Mouse (Mus musculus): ENCODE measurements at regions not wholly inside any gene's neighbourhood (a gene's known extent, or its start where the extent isn't known, plus 50 kb on each side); places are given as distances from the start of the nearest gene placed in this dataset.

DNA sequence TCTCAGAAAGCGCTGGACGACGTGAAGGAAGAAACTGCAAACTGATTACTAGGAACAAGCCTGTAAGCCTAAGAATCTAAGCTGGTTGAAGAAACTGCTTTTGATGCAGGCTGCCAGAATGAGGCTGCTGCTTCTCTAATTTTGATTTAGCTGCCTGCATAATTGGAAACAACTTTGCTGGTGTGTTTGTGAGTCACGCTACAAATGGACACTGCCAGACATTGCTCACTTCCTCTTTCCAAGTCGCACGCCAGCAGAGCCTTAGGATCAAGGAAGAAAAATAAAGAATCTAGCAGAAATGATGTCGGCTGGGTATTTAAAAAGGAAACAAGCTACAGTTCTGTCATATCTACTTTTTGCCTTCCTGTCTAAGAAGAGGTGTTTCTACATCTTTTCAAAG, 81.0 kb downstream of the A730046J19Rik start:
- H3K9me3 ChIP-seq (ENCODE audit: control insufficient read depth, low read length) = no peaks in the 10 kb centered on the region
- no peaks in the 10 kb centered on the region for H3K4me1 ChIP-seq (ENCODE audit: control insufficient read depth, insufficient read depth, low read length)
- no peak for ATAC-seq (ENCODE audit: low read depth)
- H3K27me3 ChIP-seq (replicated peaks; ENCODE audit: control insufficient read depth, insufficient read depth, low read length) = no peaks in the 10 kb centered on the region
- DNase-seq (ENCODE audit: low spot score) = peak; percentile 10
- no peak overlapping the region for H3K9ac ChIP-seq (ENCODE audit: low read depth, low read length)
- no peak overlapping the region for H3K4me3 ChIP-seq (ENCODE audit: low read depth, low read length)
- 72% methylated on average over 7 of the region's 7 CpGs for WGBS
- H3K36me3 ChIP-seq (ENCODE audit: control insufficient read depth, insufficient read depth, low read length) = no peaks in the 10 kb centered on the region
- H3K27ac ChIP-seq (replicated peaks; ENCODE audit: low read depth, low read length) = no peak overlapping the region
- no peak overlapping the region for H3K4me2 ChIP-seq (ENCODE audit: low read depth, low read length)

DNA sequence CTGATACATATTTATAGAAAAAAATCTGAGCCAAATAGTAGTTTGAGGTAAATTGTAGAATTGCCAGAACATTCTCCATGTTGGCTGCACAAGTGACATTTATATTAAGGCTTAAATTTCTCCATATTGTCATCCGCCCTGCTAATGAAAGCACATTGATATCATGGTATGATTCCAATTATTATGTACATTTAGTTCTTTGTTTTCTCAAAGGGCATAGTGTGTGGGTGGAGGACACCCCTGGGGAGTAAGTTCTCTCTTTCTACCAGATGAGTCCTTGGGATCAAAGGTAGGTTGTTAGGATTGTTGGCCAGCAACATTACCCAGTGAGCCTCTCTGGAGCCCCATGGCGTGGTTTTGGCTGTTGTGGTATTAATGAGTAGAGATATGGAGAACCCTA, 51.7 kb upstream of the Alg13 start:
- 80% methylated on average over 2 of the region's 2 CpGs for WGBS
- no peak for ATAC-seq (ENCODE audit: low read depth)
- H3K27me3 ChIP-seq (replicated peaks; ENCODE audit: control insufficient read depth, insufficient read depth, low read length) = no peaks in the 10 kb centered on the region
- H3K27ac ChIP-seq (replicated peaks; ENCODE audit: low read depth, low read length) = no peak overlapping the region
- H3K4me1 ChIP-seq (ENCODE audit: control insufficient read depth, insufficient read depth, low read length) = no peaks in the 10 kb centered on the region
- H3K4me3 ChIP-seq (ENCODE audit: low read depth, low read length) = no peak overlapping the region
- no peak overlapping the region for H3K4me2 ChIP-seq (ENCODE audit: low read depth, low read length)
- H3K9ac ChIP-seq (ENCODE audit: low read depth, low read length) = no peak overlapping the region
- H3K36me3 ChIP-seq (ENCODE audit: control insufficient read depth, insufficient read depth, low read length) = no peaks in the 10 kb centered on the region
- DNase-seq (ENCODE audit: low spot score) = no peak
- no peaks in the 10 kb centered on the region for H3K9me3 ChIP-seq (ENCODE audit: control insufficient read depth, low read length)

Data from embryonic facial prominence, embryonic 14.5 days (tissue).